Mouse (Mus musculus) B cell, adult 2 months (primary cell): ENCODE results near the gene Gm9767.

Source experiments
- DNase-seq, 2 experiments: peaks; one replicate each; pipeline ENCODE4 v3.0.0; 2022

Gene Gm9767

DNA sequence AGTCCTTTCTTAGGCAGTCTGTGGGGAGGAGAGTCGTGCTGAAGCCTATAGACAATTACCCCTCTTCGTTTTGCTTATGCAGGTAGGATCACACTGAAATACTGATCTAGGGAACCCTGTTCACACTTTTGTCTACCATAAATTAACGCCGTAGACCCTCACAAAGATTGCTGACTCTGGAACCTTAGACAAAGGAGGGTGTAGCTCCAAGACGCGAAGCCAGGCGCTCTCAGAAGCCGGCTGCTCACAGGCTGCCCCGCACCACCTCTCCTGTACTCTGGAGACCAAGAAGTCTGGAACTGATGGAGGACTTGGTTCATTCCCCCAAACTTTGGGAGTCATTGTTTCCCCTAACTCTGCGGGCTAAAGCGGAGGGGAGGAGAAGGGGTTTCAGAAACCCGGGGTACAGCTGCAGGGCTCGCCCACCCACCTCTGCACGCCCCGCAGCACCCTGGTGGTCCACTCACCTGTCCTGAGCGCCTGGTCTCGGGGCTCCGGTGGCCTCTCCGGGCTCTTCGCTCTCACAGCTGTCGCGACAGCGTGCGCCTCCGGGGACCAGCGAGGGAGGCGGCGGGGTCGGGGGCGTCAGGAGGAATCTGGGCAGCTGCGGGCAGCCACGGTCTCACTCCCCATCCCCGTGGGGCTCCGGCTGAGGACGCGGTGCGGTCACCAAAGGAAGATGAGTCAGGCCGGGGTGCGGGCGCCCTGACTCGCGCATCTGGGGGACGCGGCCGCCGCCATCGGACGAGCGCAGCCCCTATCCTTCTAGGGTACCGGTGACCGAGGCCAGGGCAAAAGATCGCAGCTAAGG is at the start of gene Gm9767:
Gene Gm9767, plus strand, starts transcription at position 585 of the 811 bp plus-strand sequence.
- DNase-seq = no peak

DNA sequence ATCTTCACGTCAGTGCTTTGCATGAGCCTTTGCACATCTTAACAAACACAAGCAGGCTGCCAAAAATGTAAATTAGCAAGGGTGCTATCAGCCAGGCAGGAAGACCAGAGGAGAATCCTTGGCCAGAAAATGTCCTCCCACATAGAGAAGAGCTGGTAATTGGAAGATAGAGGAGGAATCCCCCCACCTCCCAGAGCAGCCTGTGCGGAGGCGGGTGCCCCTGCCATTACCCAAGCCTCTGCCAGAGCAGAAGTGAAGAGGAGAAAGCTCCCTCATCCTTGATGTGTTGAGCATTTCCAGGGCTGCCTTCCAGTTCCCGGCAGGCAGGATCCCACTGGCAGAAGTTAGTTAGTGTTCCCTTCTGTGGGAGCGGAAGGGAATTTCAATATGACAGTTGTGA is 43.1 kb upstream of the Gm9767 start:
- no peak for DNase-seq

DNA sequence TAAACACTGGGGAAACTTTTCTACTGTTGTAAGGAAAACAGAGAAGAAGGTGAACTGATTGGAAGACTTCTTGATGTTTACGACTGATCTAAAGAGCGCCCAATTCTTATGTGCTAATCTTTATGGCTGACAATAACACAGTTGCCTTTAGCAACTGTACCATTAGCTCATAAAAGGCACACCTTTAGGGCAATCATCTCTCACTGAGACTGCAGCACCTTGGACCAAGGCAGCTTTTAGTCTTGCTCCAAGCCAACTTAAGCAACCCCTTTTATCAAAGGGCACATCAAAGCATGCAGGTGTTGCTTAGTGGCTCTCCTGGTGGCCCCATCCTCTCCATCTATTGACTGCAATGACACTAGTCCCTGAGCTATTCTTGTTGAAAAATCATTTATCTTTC is 26.9 kb upstream of the Gm9767 start:
- DNase-seq = no peak

DNA sequence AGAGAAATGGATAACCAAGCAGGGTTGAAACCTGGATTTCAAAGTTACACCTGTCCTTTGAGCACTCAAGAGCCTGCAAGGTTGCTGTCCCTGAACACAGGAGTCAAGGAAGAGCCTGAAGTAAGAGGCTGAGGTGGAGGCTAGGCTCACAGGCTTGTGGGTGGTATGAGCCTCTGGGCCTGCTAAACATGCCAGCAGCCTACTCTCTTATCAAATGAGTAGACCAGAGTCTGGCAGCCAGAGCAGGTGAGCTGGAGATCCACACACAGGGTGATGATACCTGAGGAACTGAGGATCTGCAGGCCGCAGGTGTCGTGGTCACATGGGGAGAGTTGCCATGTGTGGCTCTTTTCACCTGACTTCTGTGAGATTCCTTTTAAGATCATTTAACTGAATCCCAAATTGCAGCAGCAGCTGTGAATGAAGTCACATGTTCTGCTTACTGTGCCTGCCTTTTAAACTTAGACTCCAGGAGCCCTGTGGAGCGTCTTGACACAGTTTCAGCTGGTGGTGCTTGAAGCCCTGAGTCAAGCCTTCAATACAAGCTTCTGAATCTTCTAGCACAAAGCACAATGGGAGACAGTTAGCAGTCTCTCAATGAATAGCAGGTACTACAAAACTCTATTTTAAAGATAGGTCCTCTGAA is 18.3 kb upstream of the Gm9767 start:
- DNase-seq = no peak

DNA sequence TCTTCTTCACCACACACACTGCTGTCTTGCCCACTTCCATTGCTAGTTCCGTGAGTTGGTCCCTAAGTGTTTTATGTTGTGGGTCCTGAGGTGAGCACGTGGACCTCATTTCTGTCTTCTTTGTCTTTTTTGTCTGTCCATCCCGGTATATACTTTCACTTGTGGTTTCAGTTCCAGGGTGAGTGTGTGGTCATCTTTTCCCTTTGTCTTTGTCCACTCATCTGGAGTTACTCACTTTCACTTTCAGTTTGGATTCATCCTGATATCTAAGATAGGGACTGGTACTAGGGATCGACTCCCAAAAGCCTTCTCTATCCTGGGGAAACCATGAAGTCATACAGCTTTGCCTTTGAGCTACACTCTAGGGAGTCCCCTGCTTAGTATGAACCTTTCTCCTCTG is 15.0 kb upstream of the Gm9767 start:
- no peak for DNase-seq

DNA sequence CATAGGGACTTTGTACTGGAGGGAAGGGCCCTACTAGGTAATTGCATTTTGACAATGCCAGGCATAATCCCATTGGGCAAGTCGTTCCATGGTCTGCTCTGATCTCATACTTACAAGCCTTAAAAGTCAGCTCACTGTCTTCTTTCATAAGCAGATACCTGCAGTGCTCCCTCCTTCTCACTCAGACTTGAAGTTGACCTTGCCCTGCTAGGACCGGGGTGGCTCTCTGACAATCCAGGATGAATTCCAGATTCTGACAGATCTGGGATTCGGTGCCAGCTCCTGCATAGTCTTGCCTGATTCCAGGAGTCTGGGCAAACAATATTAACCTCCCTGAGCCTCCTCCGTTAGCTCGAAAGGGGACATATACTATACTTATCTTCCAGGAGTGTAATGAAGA is 6.1 kb upstream of the Gm9767 start:
- no peak for DNase-seq

DNA sequence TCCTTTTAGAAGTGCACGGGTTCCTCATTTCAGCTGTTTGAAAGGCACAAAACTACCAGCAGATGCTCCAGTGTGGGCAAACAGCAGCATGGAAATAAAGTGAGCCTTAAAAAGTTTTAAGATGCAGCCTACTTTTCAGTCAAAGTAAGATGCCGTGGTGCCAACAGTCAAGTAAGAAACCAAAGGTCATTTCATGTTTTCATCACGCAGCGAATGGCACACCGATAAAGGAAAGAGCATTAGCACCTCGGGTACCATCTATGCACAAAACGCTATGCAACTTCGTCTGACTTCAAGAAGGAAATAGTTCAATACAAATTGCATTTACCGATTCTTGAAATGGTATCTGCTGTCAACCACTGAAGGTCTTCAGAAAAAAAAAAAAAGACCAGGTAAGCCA is 1.1 kb upstream of the Gm9767 start:
- no peak for DNase-seq

DNA sequence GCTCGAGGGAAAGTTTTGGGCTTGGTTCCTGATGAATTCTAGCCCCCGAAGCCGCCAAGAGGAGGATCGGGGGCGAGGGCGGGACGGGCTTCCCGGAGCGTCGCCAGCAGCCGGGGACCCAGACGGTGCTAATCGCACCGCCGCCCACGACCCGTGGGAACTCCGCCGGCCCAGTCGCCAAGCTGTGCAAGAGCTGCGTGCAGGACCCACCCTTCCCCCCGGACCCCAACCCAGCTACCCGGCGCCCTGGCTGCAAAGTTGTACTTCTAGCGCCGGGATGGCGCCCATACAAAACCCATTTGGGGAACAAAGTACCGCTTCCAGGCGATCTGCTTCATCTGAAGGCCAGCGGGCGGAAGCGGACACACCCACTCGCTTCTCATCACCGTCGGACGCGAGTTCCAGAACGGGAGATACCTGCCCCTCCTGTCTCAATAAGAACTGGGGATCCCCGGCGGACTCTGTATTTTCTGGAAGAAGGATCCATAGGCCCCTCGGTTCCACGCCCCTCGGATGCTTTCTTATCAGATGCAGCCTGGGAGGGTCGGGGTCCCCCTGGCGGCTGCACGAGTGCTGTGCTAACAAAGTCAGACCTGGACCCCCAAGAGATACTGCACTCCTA is 577 bp downstream of the Gm9767 start, which contains the start of gene Tmem200a:
Gene Tmem200a, minus strand, starts transcription at position 532 of the 622 bp plus-strand sequence.
- DNase-seq = peak in 1 of 2 experiments; percentile 1

DNA sequence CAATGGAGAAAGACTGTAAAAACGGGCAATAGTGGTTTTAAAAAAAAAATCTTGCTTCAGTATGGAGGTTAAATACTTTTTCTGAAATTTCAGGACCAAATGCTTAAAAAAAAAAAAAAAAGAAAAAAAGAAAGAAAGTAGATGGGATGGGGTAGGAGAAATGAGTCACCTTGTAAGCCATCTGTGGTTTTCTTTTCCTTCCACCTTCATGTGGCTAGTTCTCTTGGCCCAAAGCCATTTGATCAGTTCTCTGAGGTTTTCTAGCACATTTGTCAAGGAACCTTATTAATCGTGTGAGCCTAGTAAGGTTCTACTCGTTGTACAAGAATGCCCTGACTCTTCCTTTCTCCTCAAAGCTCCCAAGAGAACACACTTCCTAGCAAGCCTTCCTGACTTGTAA is 1.6 kb downstream of the Gm9767 start:
- no peak for DNase-seq

DNA sequence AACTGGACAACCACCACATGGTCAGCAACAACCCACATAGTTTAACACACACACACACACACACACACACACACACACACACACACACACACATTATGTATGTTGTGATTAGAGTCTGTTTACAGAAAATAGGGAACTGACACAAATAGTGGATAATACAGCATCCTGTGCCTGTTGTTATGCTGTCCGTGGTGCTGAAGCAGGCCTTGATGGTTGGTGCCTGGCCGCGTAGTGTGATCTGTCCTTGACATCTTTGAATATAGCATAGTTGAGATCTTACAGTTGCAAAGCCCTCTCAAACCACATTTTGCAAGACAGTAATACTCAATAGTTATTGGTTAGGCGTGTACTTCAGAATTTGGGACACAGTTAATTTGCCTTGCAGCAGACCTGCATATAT is 4.0 kb downstream of the Gm9767 start:
- DNase-seq = no peak

DNA sequence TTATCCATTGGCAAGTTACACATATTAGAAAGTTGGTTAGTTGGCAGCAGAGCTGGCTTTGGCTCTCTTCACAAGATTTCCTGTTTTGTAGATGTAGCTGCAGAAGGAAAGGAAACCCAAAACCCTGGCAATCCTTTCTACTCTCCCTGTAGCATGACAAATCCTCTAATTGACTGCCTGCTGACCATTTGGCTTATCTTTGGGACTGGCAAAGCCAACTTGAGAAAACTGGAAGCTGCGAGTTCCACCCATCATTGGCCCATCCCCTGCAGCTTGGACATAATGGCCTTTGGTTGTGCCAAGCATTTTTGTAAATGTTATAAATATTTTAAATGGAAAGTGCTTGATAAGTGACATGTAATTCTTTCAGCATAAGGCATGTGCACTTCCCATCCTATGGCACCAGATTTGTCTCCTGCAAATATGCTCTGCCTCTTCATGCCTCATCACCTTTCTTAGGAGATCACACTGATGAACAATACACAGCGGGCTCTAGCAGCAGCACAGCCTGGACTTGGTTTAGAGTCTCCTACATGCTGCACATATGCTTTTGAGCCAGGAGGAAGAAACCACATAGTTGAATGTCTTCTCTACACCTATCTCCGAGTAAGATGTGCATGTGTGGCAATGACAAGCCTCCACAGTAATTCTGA is 25.4 kb downstream of the Gm9767 start:
- no peak for DNase-seq

DNA sequence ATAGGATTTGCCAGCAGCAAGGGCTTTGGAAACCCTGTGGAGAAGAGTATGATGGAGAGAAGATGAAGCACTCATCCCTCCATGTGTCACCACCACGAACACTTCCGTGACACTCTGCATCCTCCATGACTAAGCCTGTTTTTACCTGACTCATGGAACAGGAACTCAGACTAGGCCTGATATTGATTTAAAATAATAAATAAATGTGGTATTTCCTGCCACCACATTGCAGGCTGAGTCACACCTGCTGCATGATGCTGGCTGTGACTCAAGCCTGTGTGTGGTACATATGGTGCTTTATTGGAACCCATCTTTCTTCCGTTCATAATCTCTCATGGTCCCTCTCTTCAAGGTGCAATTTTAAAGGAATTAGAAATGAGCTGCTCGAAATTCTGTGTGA is 36.4 kb downstream of the Gm9767 start:
- DNase-seq = no peak

DNA sequence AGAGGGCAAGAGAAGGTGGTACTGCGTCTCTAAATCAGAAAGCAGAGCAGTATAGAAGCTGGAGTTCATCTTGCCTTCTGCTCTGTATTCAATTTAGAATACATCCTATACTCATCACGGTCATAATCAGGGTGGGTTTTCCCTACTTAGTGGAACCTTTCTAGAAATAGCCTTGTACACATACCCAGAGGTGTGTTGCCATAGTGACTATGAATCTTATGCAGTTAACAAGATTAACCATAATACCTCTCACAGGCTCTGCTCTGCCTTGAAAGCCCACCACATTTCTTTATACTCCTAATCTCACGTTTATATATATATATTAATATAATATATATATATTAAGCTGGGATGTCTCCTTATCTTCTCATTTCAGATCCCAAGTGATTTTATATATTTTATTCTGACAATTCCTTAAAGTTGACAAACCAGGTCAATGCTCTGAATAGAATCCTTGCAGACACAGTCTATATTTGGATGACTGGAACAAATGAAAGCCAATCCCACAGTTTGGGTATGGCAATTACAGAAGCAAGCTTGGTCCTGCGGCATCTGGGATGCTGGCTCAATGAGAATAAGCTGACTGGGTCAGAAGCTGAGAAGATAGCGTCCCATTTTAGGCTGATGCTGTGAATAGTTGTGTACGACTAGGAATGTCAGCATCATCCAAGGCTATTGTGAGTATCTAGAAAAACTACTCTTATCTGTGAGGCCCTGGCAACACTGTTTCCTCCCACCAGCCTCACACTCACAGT is 41.2 kb downstream of the Gm9767 start:
- DNase-seq = no peak

DNA sequence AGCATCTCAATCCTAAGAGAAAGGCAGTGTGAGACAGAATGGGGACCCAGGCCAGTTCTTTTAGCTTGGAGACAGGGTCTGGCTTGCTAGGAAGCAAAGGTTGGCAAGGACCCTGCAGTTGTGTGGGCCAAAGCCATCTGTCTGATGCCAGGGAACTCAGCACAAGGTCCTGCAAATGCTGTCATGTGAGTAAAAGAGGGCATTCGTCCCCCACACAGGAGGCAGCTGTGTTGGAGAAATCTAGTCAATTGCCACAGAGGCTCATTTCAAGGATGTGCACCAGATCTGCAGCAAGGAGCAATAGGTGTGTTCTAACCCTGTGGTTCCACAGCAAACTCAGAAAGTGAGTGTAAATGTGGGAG is 41.7 kb downstream of the Gm9767 start:
- DNase-seq = no peak
